Mouse (Mus musculus): ENCODE measurements at regions not wholly inside any gene's neighbourhood (a gene's known extent, or its start where the extent isn't known, plus 50 kb on each side); places are given as distances from the start of the nearest gene placed in this dataset.

DNA sequence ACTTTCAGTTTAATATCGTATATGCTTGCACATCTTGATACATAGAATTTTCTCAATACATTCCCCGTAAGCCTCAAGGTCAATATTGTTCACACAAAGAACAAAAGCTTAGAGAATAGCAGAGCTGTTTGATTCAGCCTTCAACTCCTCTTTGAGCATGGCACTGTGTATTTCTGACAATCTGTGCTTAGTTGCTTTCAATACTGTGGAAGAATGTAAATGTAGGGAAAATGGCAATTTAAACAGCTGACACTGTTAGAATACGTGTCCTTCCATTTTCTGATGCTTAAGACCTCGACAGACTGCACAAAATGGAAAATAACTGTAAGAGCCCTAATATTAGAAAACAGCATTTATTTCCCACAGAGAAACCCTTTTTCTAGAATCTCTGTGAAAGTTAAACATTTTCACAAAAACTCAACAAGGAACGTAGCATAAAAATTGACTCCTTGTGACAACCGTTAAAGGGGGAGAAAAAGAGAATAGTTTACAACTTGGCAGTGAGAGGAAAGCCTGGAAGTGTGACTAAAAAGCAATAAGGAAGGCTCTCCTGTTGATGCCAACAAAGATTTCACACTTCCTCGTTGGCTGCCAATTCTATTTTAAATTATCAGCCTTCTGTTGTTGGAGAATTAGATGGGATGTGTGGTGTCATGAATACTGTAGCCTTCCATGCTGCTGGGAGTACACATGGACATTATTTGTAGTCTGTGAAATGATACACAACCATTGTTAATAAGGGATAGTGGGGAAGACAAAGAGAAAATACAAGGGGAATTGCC lies 297.9 kb downstream of the AI429214 start:
- Histone ChIP-seq H3K27ac (ENCODE audit: low read depth, low read length) (no peak overlapping the region), H3K9ac (replicated peaks; ENCODE audit: low read length, poor library complexity, severe bottlenecking) (no peak overlapping the region), H3K4me2 (ENCODE audit: low read depth, low read length, poor library complexity, severe bottlenecking) (no peak overlapping the region), H3K36me3 (ENCODE audit: insufficient read depth, low read length) (no peaks in the 10 kb centered on the region), H3K27me3 (ENCODE audit: insufficient read depth, low read length) (no peaks in the 10 kb centered on the region), H3K4me1 (ENCODE audit: insufficient read depth, low read length) (no peaks in the 10 kb centered on the region), H3K4me3 (ENCODE audit: low read depth, low read length) (no peak overlapping the region), H3K9me3 (ENCODE audit: low read length) (no peaks in the 10 kb centered on the region)
- TF ChIP-seq CTCF (IDR thresholded peaks at IDR 0.05), result no peak
- no peak for ATAC-seq (ENCODE audit: low FRiP score)
- WGBS, result 22% methylated on average over 7 of the region's 7 CpGs
- DNase-seq (ENCODE audit: low spot score), result peak; percentile 55

Measured in midbrain, postnatal 0 days (tissue).